Mouse (Mus musculus) neural tube, embryonic 14.5 days (tissue): ENCODE data around the gene Aco1. TPM values are rescaled to one million over a fixed set of nuclear protein-coding genes. Genes with fewer than 3 reads are reported as not detected.

Experiments
- ATAC-seq: fragments of 200-750 bp; cut with Nextera tagmentation; 2 replicates; pipeline ENCODE4 v1.8.0; 2017; ENCODE audit warnings: low read depth, mild to moderate bottlenecking, moderate TSS enrichment, moderate library complexity
- H3K27ac ChIP-seq: fragments of 300-500 bp; sonication (generic); 2 replicates; pipeline ENCODE4 v1.5.1; 2014; ENCODE audit warnings: low read depth, mild to moderate bottlenecking, control low read depth, low read length, moderate library complexity, mixed read lengths
- H3K27me3 ChIP-seq: fragments of 300-500 bp; sonication (generic); 2 replicates; pipeline ENCODE4 v1.6.1; 2014; ENCODE audit warnings: low read length; ENCODE audit not compliant: control insufficient read depth, insufficient read depth
- H3K36me3 ChIP-seq: fragments of 300-500 bp; sonication (generic); 2 replicates; pipeline ENCODE4 v1.6.1; 2014; ENCODE audit warnings: low read length, mixed read lengths; ENCODE audit not compliant: control insufficient read depth, insufficient read depth
- H3K4me1 ChIP-seq: fragments of 300-500 bp; sonication (generic); 2 replicates; pipeline ENCODE4 v1.6.1; 2014; ENCODE audit warnings: low read length; ENCODE audit not compliant: control insufficient read depth, insufficient read depth
- H3K4me2 ChIP-seq: fragments of 300-500 bp; sonication (generic); 2 replicates; pipeline ENCODE4 v1.6.1; 2014; ENCODE audit warnings: mild to moderate bottlenecking, low read depth, low read length, control low read depth
- H3K4me3 ChIP-seq: fragments of 300-500 bp; sonication (generic); 2 replicates; pipeline ENCODE4 v1.5.1; 2014; ENCODE audit warnings: low read depth, low read length, control low read depth, mixed read lengths
- H3K9ac ChIP-seq: fragments of 300-500 bp; sonication (generic); replicated peaks from 2 replicates; pipeline ENCODE4 v1.6.1; 2014; ENCODE audit warnings: low read depth, mild to moderate bottlenecking, control low read depth, low read length, mixed read lengths
- H3K9me3 ChIP-seq: fragments of 300-500 bp; sonication (generic); 2 replicates; pipeline ENCODE4 v1.6.1; 2016; ENCODE audit warnings: low read length; ENCODE audit not compliant: control insufficient read depth
- WGBS: fragments of 180-500 bp; shearing (Covaris S2); extraction: QIAGEN DNeasy Blood & Tissue Kit; methylation state at CpG from one replicate; pipeline ENCODE4 v1.1.7; 2014; 5-methylcytosine and 5-hydroxymethylcytosine counted together
- polyA plus RNA-seq: library from polyadenylated mRNA; unstranded; fragments of >200 nt; fragmentation: Nextera tagmentation; extraction: Ambion mirVana; gene quantifications from 2 replicates; pipeline ENCODE4 v1.2.1, GENCODE M21; 2014

Gene Aco1
- polyA plus RNA-seq, 1 experiment from 2014 or later: 41.8 TPM

- WGBS: 94% methylated on average over 4 of the region's 4 CpGs
- no peak overlapping the region for H3K4me2 ChIP-seq
- no peaks in the 10 kb centered on the region for H3K4me1 ChIP-seq
- no peak overlapping the region for H3K9ac ChIP-seq
- H3K4me3 ChIP-seq: no peak overlapping the region
- no peaks in the 10 kb centered on the region for H3K27me3 ChIP-seq
- no peak overlapping the region for H3K27ac ChIP-seq
- no peaks in the 10 kb centered on the region for H3K36me3 ChIP-seq
- no peak for ATAC-seq
- no peaks in the 10 kb centered on the region for H3K9me3 ChIP-seq
These were observed 11.9 kb downstream of the Aco1 start for GRCm38 (mm10) chr4:40154751-40155150.

- Histone ChIP-seq H3K4me1 (no peaks in the 10 kb centered on the region), H3K36me3 (no peaks in the 10 kb centered on the region), H3K9ac (no peak overlapping the region), H3K4me3 (no peak overlapping the region), H3K27ac (no peak overlapping the region), H3K4me2 (no peak overlapping the region), H3K27me3 (no peaks in the 10 kb centered on the region), H3K9me3 (no peaks in the 10 kb centered on the region)
- 88% methylated on average over 13 of the region's 13 CpGs for WGBS
- ATAC-seq: no peak
These were observed 12.7 kb downstream of the Aco1 start for GRCm38 (mm10) chr4:40155467-40155999.

GRCm38 (mm10) chr4:40156153-40156552 lies 13.3 kb downstream of the Aco1 start:
- Histone ChIP-seq H3K4me1 (no peaks in the 10 kb centered on the region), H3K9ac (no peak overlapping the region), H3K27ac (no peak overlapping the region), H3K4me3 (no peak overlapping the region), H3K27me3 (no peaks in the 10 kb centered on the region), H3K36me3 (no peaks in the 10 kb centered on the region), H3K9me3 (no peaks in the 10 kb centered on the region), H3K4me2 (no peak overlapping the region)
- ATAC-seq: no peak
- 89% methylated on average over 2 of the region's 2 CpGs for WGBS

GRCm38 (mm10) chr4:40156582-40157499 lies 14.0 kb downstream of the Aco1 start:
- no peak for ATAC-seq
- Histone ChIP-seq H3K9ac (no peak overlapping the region), H3K27ac (no peak overlapping the region), H3K4me3 (no peak overlapping the region), H3K27me3 (no peaks in the 10 kb centered on the region), H3K36me3 (no peaks in the 10 kb centered on the region), H3K4me2 (no peak overlapping the region), H3K4me1 (no peaks in the 10 kb centered on the region), H3K9me3 (no peaks in the 10 kb centered on the region)
- 87% methylated on average over 18 of the region's 18 CpGs for WGBS

GRCm38 (mm10) chr4:40157500-40158223 lies 14.8 kb downstream of the Aco1 start:
- WGBS: 91% methylated on average over 5 of the region's 5 CpGs
- ATAC-seq: no peak

GRCm38 (mm10) chr4:40158224-40158540 lies 15.3 kb downstream of the Aco1 start:
- H3K4me3 ChIP-seq: no peak overlapping the region
- ATAC-seq: no peak
- 87% methylated on average over 5 of the region's 5 CpGs for WGBS

More at GRCm38 (mm10) chr4:40157500-40158223, 14.8 kb downstream of the Aco1 start:
- no peak overlapping the region for H3K4me3 ChIP-seq
- no peaks in the 10 kb centered on the region for H3K4me1 ChIP-seq
- no peak overlapping the region for H3K27ac ChIP-seq
- H3K9me3 ChIP-seq: no peaks in the 10 kb centered on the region
- no peak overlapping the region for H3K9ac ChIP-seq
- H3K36me3 ChIP-seq: no peaks in the 10 kb centered on the region
- no peak overlapping the region for H3K4me2 ChIP-seq
- no peaks in the 10 kb centered on the region for H3K27me3 ChIP-seq

GRCm38 (mm10) chr4:40160591-40161434 lies 17.9 kb downstream of the Aco1 start:
- H3K27me3 ChIP-seq: no peaks in the 10 kb centered on the region
- 0 out of 2 replicates have a peak, but pooled peaks cover 4% of the 10 kb centered on the region for H3K36me3 ChIP-seq
- no peak overlapping the region for H3K4me3 ChIP-seq
- no peak overlapping the region for H3K27ac ChIP-seq
- no peaks in the 10 kb centered on the region for H3K4me1 ChIP-seq
- WGBS: 98% methylated on average over 8 of the region's 8 CpGs
- no peak overlapping the region for H3K9ac ChIP-seq
- no peak for ATAC-seq
- H3K4me2 ChIP-seq: no peak overlapping the region
- H3K9me3 ChIP-seq: no peaks in the 10 kb centered on the region

More at GRCm38 (mm10) chr4:40158224-40158540, 15.3 kb downstream of the Aco1 start:
- Histone ChIP-seq H3K4me2 (no peak overlapping the region), H3K27ac (no peak overlapping the region), H3K9me3 (no peaks in the 10 kb centered on the region), H3K27me3 (no peaks in the 10 kb centered on the region), H3K9ac (no peak overlapping the region), H3K4me1 (no peaks in the 10 kb centered on the region), H3K36me3 (no peaks in the 10 kb centered on the region)

- no peak overlapping the region for H3K4me3 ChIP-seq
- H3K27me3 ChIP-seq: no peaks in the 10 kb centered on the region
- no peak overlapping the region for H3K9ac ChIP-seq
- H3K36me3 ChIP-seq: peaks cover 20% of the 10 kb centered on the region
- H3K27ac ChIP-seq: no peak overlapping the region
- no peak overlapping the region for H3K4me2 ChIP-seq
- no peaks in the 10 kb centered on the region for H3K4me1 ChIP-seq
- no peaks in the 10 kb centered on the region for H3K9me3 ChIP-seq
- no peak for ATAC-seq
- 87% methylated on average over 10 of the region's 10 CpGs for WGBS
These were observed 20.8 kb downstream of the Aco1 start for GRCm38 (mm10) chr4:40163646-40164045.
